Mouse (Mus musculus): Measurements from ENCODE around the gene Numbl.

- TF ChIP-seq RAD21 (IDR thresholded peaks at IDR 0.05; ENCODE audit: low read depth, low read length) = peak; percentile 32
- TF ChIP-seq CTCF (conservative IDR thresholded peaks at IDR 0.05 in 1 of 2, IDR thresholded peaks at IDR 0.05 in 1 of 2; ENCODE audit: low read depth in 2 of 2, low read length in 2 of 2) = peak in 1 of 2 experiments; percentile 66; a peak in 2 of 4 replicates
- TF ChIP-seq UBTF (IDR thresholded peaks at IDR 0.05; ENCODE audit: low read depth, low read length) = no peak
- TF ChIP-seq JUND (conservative IDR thresholded peaks at IDR 0.05; ENCODE audit: low read depth, low read length) = no peak
- TF ChIP-seq HCFC1 (IDR thresholded peaks at IDR 0.05; ENCODE audit: low read depth, low read length) = no peak
- TF ChIP-seq SMC3 (IDR thresholded peaks at IDR 0.05; ENCODE audit: low read depth, low read length) = peak; percentile 29; the same call in 1 of the 2 replicates
- no peak for TF ChIP-seq USF2 (conservative IDR thresholded peaks at IDR 0.05; ENCODE audit: low read depth, low read length)
- TF ChIP-seq BHLHE40 (IDR thresholded peaks at IDR 0.05; ENCODE audit: low read depth, low read length) = no peak
- TF ChIP-seq ZNF384 (IDR thresholded peaks at IDR 0.05; ENCODE audit: low read depth, low read length) = no peak
- no peak for TF ChIP-seq EP300 (IDR thresholded peaks at IDR 0.05; ENCODE audit: low read length)
These were observed 9.1 kb upstream of the Numbl start for GRCm38 (mm10) chr7:27249146-27249545.
